Mouse (Mus musculus) thymus, adult 2 months (tissue): Measurements from ENCODE around the gene Ggt1.

Experiments used
- CTCF ChIP-seq: fragments of 200-500 bp; IDR thresholded peaks from 2 replicates; pipeline ENCODE4 v1.5.1; 2012; ENCODE audit warnings: mild to moderate bottlenecking, control low read depth, low read length, moderate library complexity, borderline replicate concordance; ENCODE audit not compliant: control insufficient read depth, poor library complexity, insufficient read depth; ENCODE audit errors: extremely low read depth
- POLR2A ChIP-seq: fragments of 200-500 bp; IDR thresholded peaks from 2 replicates; pipeline ENCODE4 v1.6.1; 2012; ENCODE audit warnings: mild to moderate bottlenecking, low read length, control low read depth, moderate library complexity; ENCODE audit not compliant: control insufficient read depth, poor library complexity, insufficient read depth; ENCODE audit errors: extremely low read depth

DNA sequence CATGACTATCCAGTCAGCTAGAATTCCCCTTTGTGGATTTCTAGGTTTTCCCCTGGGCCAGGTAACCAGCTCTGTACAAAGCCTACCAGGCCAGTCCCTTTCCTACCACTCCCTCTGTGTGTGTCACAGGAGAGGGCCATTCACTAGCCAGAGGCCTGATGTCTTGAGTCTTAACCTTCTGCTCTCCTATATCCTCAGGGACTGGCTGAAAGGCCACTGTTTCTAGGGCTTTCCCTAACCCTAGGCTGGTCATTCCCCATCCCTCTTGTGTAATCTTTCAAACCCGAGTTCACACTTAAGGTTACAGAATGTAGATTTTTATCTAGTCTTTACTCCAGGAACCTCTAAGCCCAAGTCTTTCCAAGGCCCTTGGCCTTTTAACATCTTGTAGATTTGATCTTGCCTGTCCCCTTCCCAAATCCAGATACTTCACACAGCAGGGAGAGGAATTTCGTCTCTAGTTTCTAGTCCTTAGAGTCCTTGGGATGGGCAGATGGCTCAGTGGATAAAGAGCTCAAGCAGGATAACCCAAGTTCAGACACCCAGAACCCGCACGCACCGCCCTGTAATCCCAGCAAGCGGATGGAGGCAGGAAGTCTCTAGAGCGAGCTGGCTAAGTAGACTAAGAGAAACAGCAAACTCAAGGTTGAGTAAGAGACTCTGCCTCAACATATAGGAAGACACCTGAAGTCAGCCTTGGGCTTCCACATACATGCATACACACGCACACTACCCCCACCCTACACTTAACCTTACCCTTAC, 47.9 kb upstream of the Ggt1 start:
- TF ChIP-seq CTCF (no peak), POLR2A (no peak)
